Mouse (Mus musculus): ENCODE measurements around the gene Ift81.

DNA sequence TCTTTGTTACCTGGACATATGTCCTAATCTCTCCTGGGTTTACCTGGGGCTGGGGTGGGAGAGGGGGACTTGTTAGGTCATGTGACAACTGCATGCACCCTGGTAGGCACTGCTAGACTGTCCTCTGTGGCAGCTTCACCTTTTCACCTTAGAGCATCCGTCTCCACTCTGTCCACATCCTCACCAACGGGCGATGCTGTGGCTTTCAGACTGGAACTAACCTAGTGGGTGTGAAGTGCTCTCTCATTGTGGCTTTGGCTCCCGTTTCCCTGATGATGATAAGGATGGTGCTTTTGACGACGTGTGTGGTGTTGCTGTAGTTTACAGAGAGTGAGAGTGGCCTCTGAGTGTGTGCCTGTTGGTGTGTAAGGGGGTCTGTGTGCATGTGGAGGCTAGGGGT, 31.0 kb upstream of the Ift81 start:
- TF ChIP-seq CTCF (IDR thresholded peaks at IDR 0.05; ENCODE audit: low read depth, low read length) (no peak), GATA1 (IDR thresholded peaks at IDR 0.05; ENCODE audit: borderline replicate concordance, low read length) (no peak), GATA2 (IDR thresholded peaks at IDR 0.05; ENCODE audit: borderline replicate concordance, low read depth, low read length) (no peak)

All from G1E (cell line).